Mouse (Mus musculus): ENCODE data around the gene Fam189a1. TPM values are rescaled to one million over a fixed set of nuclear protein-coding genes. Genes with fewer than 3 reads are reported as not detected.

Gene Fam189a1
- under 1 TPM; 0.09 to 0.14 TPM for total RNA-seq (2021)

- DNase-seq: peak; percentile 21
These were observed at the start of gene Fam189a1 for GRCm38 (mm10) chr7:65156514-65156911. TSS of gene Fam189a1 (minus strand) at chr7:65156570.

GRCm38 (mm10) chr7:65206021-65206420 is 49.7 kb upstream of the Fam189a1 start:
- no peak for DNase-seq

GRCm38 (mm10) chr7:65202719-65203118 is 46.3 kb upstream of the Fam189a1 start:
- no peak for DNase-seq

- DNase-seq: no peak
These were observed 24.3 kb upstream of the Fam189a1 start for GRCm38 (mm10) chr7:65180694-65181093.

- no peak for DNase-seq
These were observed 14.4 kb upstream of the Fam189a1 start for GRCm38 (mm10) chr7:65170762-65171161.

DNA sequence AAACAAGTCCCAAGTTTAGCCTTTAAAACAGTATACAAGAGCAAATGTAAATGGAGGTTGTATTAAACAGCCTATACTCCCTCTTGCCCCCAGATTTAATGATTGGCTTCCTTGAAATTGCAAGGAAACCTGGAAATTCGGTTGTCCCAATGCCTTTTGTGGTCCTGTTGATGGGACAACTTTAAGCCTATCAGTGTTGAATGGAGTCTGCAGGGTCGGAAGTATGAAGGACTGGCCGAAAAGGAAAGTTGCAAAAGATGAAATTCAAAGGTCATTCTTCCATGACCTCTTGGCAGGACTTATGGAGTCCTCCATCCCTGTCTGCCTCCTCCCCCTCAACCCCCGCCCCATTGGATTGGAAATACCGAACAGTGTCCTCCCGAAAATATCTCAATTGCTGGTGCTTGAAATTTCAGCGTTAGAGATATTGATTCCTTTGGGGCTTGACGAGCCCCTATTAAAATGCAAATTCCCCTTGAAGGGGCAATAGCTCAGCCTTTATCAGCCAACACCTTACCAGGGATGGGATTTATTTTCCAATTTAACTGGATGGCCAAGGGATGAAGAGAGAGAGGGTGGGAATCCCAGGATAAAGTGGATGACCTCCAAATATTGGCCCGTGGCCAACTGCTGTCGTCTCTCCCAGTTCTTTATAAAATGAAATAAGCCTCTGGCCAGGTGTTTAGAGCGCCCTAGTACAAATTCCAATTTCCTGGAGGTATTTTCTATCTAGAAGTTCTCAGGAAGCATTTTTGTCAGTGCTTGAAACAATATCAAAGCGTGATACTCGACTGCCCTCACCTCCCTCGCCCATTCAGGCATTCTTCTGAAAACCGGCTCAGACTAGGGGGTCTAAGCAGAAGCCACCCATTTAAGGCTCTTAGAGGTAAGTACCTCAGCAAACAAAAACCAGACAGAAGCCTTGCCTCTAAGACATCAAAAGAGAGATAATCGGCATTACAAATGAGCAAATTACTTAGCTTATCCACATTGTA is 958 bp upstream of the Fam189a1 start:
- DNase-seq: no peak

DNA sequence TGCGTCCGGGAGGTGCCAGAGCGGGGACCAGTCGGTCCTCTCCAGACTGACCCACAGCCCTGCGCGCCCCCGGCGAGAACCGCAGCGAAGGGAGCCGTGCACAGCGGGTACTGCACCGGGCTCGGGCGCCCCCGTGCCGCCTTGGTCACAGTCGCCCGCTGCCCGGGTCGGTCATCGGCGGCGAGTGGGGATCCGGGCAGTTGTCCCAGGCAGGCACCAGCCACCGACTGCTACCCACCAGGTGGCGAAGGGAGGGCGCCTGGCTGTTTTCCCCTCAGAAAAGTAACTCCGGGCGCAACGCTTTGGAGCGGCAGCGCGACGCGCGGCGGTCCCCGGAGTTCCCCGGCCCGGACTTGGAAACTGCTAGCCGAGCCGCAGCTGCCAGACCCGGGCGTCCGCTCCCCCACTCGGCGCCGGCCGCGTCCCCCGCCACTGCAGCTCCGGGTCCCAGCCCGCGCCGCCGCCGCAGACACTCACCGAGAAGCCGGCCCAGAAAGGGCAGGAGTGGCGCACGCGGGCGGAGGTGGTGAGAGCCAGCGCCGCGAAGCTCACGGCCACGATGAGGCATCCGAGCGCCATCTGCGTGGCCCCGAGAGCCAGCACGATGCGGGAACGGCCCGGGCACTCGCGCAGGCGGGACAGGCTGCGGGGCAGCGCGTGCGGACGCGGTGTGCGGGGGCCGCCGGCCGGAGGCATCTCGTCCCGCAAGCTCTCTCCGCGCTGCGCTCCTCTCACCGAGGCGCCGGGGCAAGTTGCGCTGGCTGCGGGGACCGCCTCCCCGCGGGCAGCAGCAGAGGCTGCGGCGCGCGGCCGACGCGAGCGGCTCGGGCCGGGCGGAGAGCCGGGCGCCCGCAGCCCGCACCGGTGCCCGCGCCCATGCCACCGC is 499 bp downstream of the Fam189a1 start:
- DNase-seq: peak; percentile 26

GRCm38 (mm10) chr7:65154576-65154975 is 1.8 kb downstream of the Fam189a1 start:
- no peak for DNase-seq

- DNase-seq: no peak
These were observed 2.5 kb downstream of the Fam189a1 start for GRCm38 (mm10) chr7:65153846-65154245.

DNA sequence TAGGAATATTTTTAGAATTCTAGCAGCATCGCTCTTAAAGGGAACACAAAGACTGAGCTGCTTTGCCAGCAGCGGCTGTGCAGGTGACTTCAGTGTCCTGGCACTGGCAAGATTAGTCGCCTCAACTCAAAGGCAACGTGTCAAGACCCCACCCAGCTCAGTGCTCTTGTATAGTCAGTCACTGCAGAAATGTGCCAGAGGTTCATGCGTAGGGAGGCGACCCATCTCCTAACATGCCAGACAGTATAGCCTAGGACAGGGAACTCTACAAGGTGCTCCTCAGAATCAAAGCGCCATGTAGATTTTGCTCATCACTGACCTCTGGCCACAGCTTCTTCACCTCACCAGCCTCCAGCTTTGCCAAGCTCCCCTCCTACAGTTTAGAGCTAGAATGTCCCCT is 4.8 kb downstream of the Fam189a1 start:
- DNase-seq: no peak

DNA sequence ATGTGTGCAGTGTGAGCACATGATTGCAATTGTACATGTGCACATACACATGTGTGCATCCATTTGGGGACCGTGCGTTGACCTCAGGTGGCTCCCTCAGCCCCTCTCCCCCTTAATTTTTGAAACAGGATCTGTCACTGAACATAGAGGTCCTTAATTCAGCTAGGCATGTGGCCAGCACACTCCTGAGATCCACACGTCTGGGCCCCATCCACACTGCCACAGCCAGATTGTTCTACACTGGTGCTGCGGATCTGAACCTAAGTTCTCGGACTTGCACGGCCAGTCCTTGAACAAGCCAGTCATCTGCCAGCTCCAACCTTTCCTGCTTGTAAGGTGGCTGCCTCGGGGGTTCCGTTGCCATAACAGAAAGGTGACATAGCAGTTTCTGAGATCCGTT is 7.3 kb downstream of the Fam189a1 start:
- no peak for DNase-seq

- no peak for DNase-seq
These were observed 11.5 kb downstream of the Fam189a1 start for GRCm38 (mm10) chr7:65144881-65145280.

DNA sequence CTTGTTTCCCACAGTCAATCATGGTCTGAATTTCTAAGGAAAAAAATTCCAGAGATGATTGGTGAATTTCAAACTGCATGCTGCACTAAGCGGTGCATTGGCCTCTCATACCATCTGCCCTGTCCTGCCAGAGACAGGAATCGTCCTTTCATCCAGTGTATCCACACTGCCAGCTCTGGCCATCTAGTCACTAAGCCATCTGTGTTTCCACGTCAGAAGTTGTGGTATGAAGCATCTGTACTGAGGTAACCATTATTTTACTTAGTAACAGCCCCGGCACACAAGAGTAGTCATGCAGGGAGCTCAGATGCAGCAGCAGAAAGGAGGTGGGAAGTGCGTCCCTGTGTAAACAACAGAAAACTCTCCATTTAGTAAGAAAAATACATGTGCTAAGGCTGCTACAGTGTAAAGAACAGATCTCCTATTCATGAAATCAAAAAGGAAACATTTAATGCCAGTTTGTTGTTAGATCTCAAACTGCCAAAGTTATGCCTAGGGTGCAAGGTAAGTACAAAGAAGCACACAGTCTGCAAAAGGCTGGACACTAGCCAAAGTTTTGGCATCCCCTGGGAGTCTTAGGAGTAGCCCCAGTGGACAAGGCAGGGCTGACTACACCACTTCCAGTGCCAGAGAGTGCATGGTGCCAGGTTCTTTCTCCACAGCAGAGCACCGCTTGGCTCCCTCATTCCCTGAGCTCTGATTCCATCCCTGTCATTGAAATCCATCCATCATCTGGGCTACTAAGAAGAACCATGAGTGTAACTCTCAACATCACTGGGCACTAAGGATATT is 14.3 kb downstream of the Fam189a1 start:
- DNase-seq: no peak

DNA sequence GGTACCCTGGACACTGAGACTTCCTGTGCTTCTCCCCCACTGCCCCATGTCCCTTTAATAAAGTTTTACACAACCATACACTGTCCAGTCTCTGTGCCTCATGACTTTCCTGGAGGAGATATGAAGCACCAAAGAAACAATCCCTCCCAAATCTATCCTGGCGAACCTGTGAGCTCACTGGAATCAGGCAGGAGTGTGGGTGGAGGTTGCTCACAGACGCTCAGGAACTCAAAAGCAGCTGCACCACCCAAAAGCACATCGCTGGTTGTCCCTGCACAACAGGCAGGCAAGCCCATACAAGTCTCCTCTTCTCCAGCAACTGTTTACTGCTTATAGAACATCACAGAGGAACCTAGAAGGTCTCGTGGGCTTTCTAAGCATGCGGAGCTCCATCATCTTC is 15.5 kb downstream of the Fam189a1 start:
- DNase-seq: no peak

DNA sequence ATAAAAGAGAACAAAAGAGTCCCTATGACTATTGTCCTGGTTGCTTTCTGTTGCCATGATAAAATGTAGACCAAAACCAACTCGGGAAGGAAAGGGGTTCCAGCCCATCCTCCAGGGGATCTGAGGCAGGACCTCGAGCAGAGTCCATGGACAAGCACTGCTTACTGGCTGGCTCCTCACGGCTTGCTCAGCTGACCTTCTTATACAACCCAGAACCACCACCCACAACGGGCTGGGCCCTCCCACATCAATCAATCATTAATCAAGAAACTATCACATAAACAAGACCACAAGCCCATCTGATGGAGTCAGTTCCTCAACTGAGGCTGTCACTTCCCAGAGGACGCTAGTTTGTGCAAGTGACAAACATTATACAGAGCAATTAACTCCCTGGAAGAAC is 16.3 kb downstream of the Fam189a1 start:
- DNase-seq: no peak

GRCm38 (mm10) chr7:65123766-65124165 is 32.6 kb downstream of the Fam189a1 start:
- DNase-seq: no peak

GRCm38 (mm10) chr7:65116903-65117302 is 39.5 kb downstream of the Fam189a1 start:
- DNase-seq: no peak

DNA sequence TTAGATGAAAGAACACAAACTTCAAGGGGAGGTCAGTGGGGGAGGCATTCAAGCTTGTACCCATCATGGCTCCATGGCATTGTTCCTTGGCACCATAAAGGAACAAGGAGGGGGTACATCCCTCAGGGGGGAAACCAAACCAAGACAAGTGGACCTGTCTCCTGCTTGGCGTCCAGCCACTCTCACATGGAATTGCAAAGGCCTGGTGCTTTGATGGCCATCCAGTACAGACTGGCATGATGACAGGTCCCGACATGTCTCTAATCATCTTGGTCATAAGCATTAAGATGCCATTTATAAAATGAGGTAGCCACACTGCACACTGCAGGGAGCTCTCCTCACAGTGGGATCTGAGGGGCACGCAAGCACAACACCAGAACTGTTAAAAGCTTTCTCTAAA is 41.0 kb downstream of the Fam189a1 start:
- no peak for DNase-seq

- DNase-seq: no peak
These were observed 44.7 kb downstream of the Fam189a1 start for GRCm38 (mm10) chr7:65111664-65112063.

DNA sequence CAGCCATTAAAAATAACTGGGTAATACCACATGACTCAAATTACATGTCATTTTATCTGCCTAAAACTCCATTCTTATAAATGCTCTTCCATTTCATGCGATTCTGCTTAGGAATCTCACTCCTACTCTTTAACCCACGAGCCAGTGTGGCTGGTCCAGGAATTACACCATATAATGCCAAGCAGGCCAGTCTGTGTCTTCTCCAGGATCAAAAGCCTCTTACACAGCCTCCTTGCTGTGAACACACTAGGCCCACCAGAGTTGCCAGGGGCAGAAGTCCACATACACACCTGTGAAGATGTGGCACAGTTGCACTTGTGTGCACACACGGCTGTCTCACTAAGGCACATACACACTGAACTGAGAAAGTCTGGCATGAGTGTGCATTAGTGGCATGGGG is 50.8 kb downstream of the Fam189a1 start:
- DNase-seq: no peak

DNA sequence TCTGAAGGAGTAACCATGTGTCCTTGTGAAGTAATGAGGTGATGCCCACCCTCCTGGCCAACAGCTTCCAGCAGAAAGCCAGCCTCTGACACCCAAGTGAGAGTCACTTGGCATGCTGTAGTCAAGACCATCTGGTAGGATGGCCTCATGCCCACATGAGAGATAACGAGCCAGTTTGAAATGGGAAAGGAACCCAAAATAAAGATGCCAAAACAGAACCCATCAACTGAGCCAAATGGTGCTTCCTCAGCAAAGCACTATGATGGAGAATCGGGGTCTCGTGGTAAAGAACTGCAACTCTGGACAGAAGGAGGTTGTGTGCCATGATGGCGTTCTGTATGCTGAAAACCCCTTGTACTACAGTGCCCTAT is 51.3 kb downstream of the Fam189a1 start:
- no peak for DNase-seq
